Mouse (Mus musculus): ENCODE data around the gene Actl11. TPM values are rescaled to one million over a fixed set of nuclear protein-coding genes. Genes with fewer than 3 reads are reported as not detected.

The Actl11 gene
- polyA plus RNA-seq, 1 experiment = not detected

GRCm38 (mm10) chr9:107901627-107901914, 26.7 kb upstream of the Actl11 start:
- no peak overlapping the region for H3K27ac ChIP-seq (ENCODE audit: insufficient read depth, low read depth, low read length)
- TF ChIP-seq POLR2A (IDR thresholded peaks at IDR 0.05; ENCODE audit: insufficient read depth, low read depth, low read length) (no peak), CTCF (IDR thresholded peaks at IDR 0.05; ENCODE audit: insufficient read depth, low read depth, low read length) (no peak)
- peaks cover 18% of the 10 kb centered on the region for H3K4me1 ChIP-seq (ENCODE audit: control insufficient read depth, insufficient read depth, low read length)
- WGBS = 29% methylated on average over 17 of the region's 17 CpGs
- no peak overlapping the region for H3K4me3 ChIP-seq (ENCODE audit: insufficient read depth, low read depth, low read length)

- Histone ChIP-seq H3K27ac (ENCODE audit: insufficient read depth, low read depth, low read length) (no peak overlapping the region), H3K4me1 (ENCODE audit: control insufficient read depth, insufficient read depth, low read length) (peaks cover 35% of the 10 kb centered on the region), H3K4me3 (ENCODE audit: insufficient read depth, low read depth, low read length) (no peak overlapping the region)
- WGBS = under 1% methylated on average over 4 of the region's 4 CpGs
- TF ChIP-seq POLR2A (IDR thresholded peaks at IDR 0.05; ENCODE audit: insufficient read depth, low read depth, low read length) = no peak
- TF ChIP-seq CTCF (IDR thresholded peaks at IDR 0.05; ENCODE audit: insufficient read depth, low read depth, low read length) = peak; percentile 31; the same call in 1 of the 2 replicates
Observed at GRCm38 (mm10) chr9:107904726-107905125, 23.5 kb upstream of the Actl11 start.

GRCm38 (mm10) chr9:107906252-107906966, 21.9 kb upstream of the Actl11 start, which contains the start of gene Mst1r:
TSS of gene Mst1r (plus strand) at chr9:107906873.
- WGBS = 29% methylated on average over 19 of the region's 19 CpGs
- TF ChIP-seq CTCF (IDR thresholded peaks at IDR 0.05; ENCODE audit: insufficient read depth, low read depth, low read length) (no peak), POLR2A (IDR thresholded peaks at IDR 0.05; ENCODE audit: insufficient read depth, low read depth, low read length) (no peak)
- H3K4me3 ChIP-seq (ENCODE audit: insufficient read depth, low read depth, low read length) = 0 out of 2 replicates have a peak within 1 kb of the TSS, but pooled peaks have one; percentile 7

GRCm38 (mm10) chr9:107906967-107907800, 21.1 kb upstream of the Actl11 start:
- H3K4me1 ChIP-seq (ENCODE audit: control insufficient read depth, insufficient read depth, low read length) = peaks cover 26% of the 10 kb centered on the region
- TF ChIP-seq CTCF (IDR thresholded peaks at IDR 0.05; ENCODE audit: insufficient read depth, low read depth, low read length) = no peak
- no peak for TF ChIP-seq POLR2A (IDR thresholded peaks at IDR 0.05; ENCODE audit: insufficient read depth, low read depth, low read length)
- no peak overlapping the region for H3K27ac ChIP-seq (ENCODE audit: insufficient read depth, low read depth, low read length)
- 71% methylated on average over 31 of the region's 31 CpGs for whole genome bisulfite sequencing
- H3K4me3 ChIP-seq (ENCODE audit: insufficient read depth, low read depth, low read length) = 0 out of 2 replicates have a peak overlapping the region, but pooled peaks have one; percentile 7

More at GRCm38 (mm10) chr9:107906252-107906966, 21.9 kb upstream of the Actl11 start, which contains the start of gene Mst1r:
- Histone ChIP-seq H3K27ac (ENCODE audit: insufficient read depth, low read depth, low read length) (no peak within 1 kb of the TSS), H3K4me1 (ENCODE audit: control insufficient read depth, insufficient read depth, low read length) (peaks cover 30% of the 10 kb centered on the region)

GRCm38 (mm10) chr9:107907801-107908120, 20.5 kb upstream of the Actl11 start:
- H3K4me1 ChIP-seq (ENCODE audit: control insufficient read depth, insufficient read depth, low read length) = peaks cover 26% of the 10 kb centered on the region
- WGBS = 89% methylated on average over 14 of the region's 14 CpGs
- no peak overlapping the region for H3K4me3 ChIP-seq (ENCODE audit: insufficient read depth, low read depth, low read length)
- no peak overlapping the region for H3K27ac ChIP-seq (ENCODE audit: insufficient read depth, low read depth, low read length)
- no peak for TF ChIP-seq POLR2A (IDR thresholded peaks at IDR 0.05; ENCODE audit: insufficient read depth, low read depth, low read length)
- no peak for TF ChIP-seq CTCF (IDR thresholded peaks at IDR 0.05; ENCODE audit: insufficient read depth, low read depth, low read length)

GRCm38 (mm10) chr9:107908410-107909158, 19.7 kb upstream of the Actl11 start:
- no peak overlapping the region for H3K4me3 ChIP-seq (ENCODE audit: insufficient read depth, low read depth, low read length)
- H3K4me1 ChIP-seq (ENCODE audit: control insufficient read depth, insufficient read depth, low read length) = peaks cover 26% of the 10 kb centered on the region
- TF ChIP-seq CTCF (IDR thresholded peaks at IDR 0.05; ENCODE audit: insufficient read depth, low read depth, low read length) (no peak), POLR2A (IDR thresholded peaks at IDR 0.05; ENCODE audit: insufficient read depth, low read depth, low read length) (no peak)
- no peak overlapping the region for H3K27ac ChIP-seq (ENCODE audit: insufficient read depth, low read depth, low read length)
- WGBS = 36% methylated on average over 18 of the region's 18 CpGs

- H3K4me1 ChIP-seq (ENCODE audit: control insufficient read depth, insufficient read depth, low read length) = peaks cover 26% of the 10 kb centered on the region
- no peak overlapping the region for H3K4me3 ChIP-seq (ENCODE audit: insufficient read depth, low read depth, low read length)
- no peak overlapping the region for H3K27ac ChIP-seq (ENCODE audit: insufficient read depth, low read depth, low read length)
- 88% methylated on average over 15 of the region's 15 CpGs for WGBS
- TF ChIP-seq POLR2A (IDR thresholded peaks at IDR 0.05; ENCODE audit: insufficient read depth, low read depth, low read length) (no peak), CTCF (IDR thresholded peaks at IDR 0.05; ENCODE audit: insufficient read depth, low read depth, low read length) (no peak)
Observed at GRCm38 (mm10) chr9:107910025-107910769, 18.1 kb upstream of the Actl11 start.

GRCm38 (mm10) chr9:107914764-107915420, 13.4 kb upstream of the Actl11 start:
- TF ChIP-seq CTCF (IDR thresholded peaks at IDR 0.05; ENCODE audit: insufficient read depth, low read depth, low read length) (no peak), POLR2A (IDR thresholded peaks at IDR 0.05; ENCODE audit: insufficient read depth, low read depth, low read length) (no peak)
- peaks cover 12% of the 10 kb centered on the region for H3K4me1 ChIP-seq (ENCODE audit: control insufficient read depth, insufficient read depth, low read length)
- WGBS = 82% methylated on average over 16 of the region's 16 CpGs

More at GRCm38 (mm10) chr9:107914764-107915420, 13.4 kb upstream of the Actl11 start:
- H3K4me3 ChIP-seq (ENCODE audit: insufficient read depth, low read depth, low read length) = no peak overlapping the region
- no peak overlapping the region for H3K27ac ChIP-seq (ENCODE audit: insufficient read depth, low read depth, low read length)

Data from olfactory bulb, adult 2 months (tissue).